8 mouse cellular contexts compared by ENCODE assay signal in genomic region chr11:11820737-11821136, GRCm38 (mm10). TPM values are rescaled to one million over a fixed set of nuclear protein-coding genes. Genes with fewer than 3 reads are reported as not detected.
DNase-seq lines count a peak whose midpoint lies in the region; ATAC-seq and TF ChIP-seq lines count a peak whose summit lies in the region.

No protein-coding gene starts in this region.

- no peaks in the 10 kb centered on the region for H3K27me3 ChIP-seq in lung, embryonic 15.5 days
- H3K27me3 ChIP-seq in embryonic facial prominence, embryonic 14.5 days (replicated peaks; ENCODE audit: control insufficient read depth, insufficient read depth, low read length), result no peaks in the 10 kb centered on the region
- peaks cover 10% of the 10 kb centered on the region for H3K27me3 ChIP-seq in liver, embryonic 12.5 days (replicated peaks)

- ATAC-seq in lung, embryonic 15.5 days (ENCODE audit: borderline replicate concordance, extremely low read depth, low FRiP score, low TSS enrichment), result no peak
- peak; percentile 17; the same call in 1 of the 2 replicates for ATAC-seq in embryonic facial prominence, embryonic 14.5 days (ENCODE audit: low read depth)
- ATAC-seq in liver, embryonic 12.5 days, result peak; percentile 1; the same call in 1 of the 2 replicates

- peaks cover 49% of the 10 kb centered on the region for H3K4me1 ChIP-seq in lung, embryonic 15.5 days
- H3K4me1 ChIP-seq in lung, adult 2 months (ENCODE audit: control insufficient read depth, insufficient read depth, low read length), result no peaks in the 10 kb centered on the region; the same call in 1 of the 2 replicates
- H3K4me1 ChIP-seq in embryonic facial prominence, embryonic 14.5 days (ENCODE audit: control insufficient read depth, insufficient read depth, low read length), result peaks cover 48% of the 10 kb centered on the region
- H3K4me1 ChIP-seq in liver, embryonic 12.5 days, result peaks cover 74% of the 10 kb centered on the region

- DNase-seq in lung, adult 2 months, result no peak
- DNase-seq in embryonic facial prominence, embryonic 14.5 days (ENCODE audit: low spot score), result peak; percentile 84
- peak; percentile 30 for DNase-seq in thymus, postnatal 25 days
- no peak for DNase-seq in spleen, postnatal 4 days (ENCODE audit: low spot score in 2 of 2)
- no peak for DNase-seq in adrenal gland, adult 8-10 months
- no peak for DNase-seq in layer of hippocampus, adult 9-11 months

- H3K36me3 ChIP-seq in lung, embryonic 15.5 days, result no peaks in the 10 kb centered on the region
- H3K36me3 ChIP-seq in embryonic facial prominence, embryonic 14.5 days (ENCODE audit: control insufficient read depth, insufficient read depth, low read length), result no peaks in the 10 kb centered on the region
- no peaks in the 10 kb centered on the region for H3K36me3 ChIP-seq in liver, embryonic 12.5 days

- no peak overlapping the region for H3K4me2 ChIP-seq in lung, embryonic 15.5 days
- no peak overlapping the region for H3K4me2 ChIP-seq in embryonic facial prominence, embryonic 14.5 days (ENCODE audit: low read depth, low read length)
- H3K4me2 ChIP-seq in liver, embryonic 12.5 days, result 0 out of 2 replicates have a peak overlapping the region, but pooled peaks have one; percentile 57

- WGBS in lung, embryonic 15.5 days, result 37% methylated on average over 3 of the region's 3 CpGs
- 53% methylated on average over 3 of the region's 3 CpGs for WGBS in lung, adult 2 months
- 32% methylated on average over 3 of the region's 3 CpGs for WGBS in embryonic facial prominence, embryonic 14.5 days
- WGBS in liver, embryonic 12.5 days (ENCODE audit: insufficient replicate concordance), result 36% methylated on average over 3 of the region's 3 CpGs

- no peak for TF ChIP-seq CTCF in lung, adult 2 months (IDR thresholded peaks at IDR 0.05; ENCODE audit: insufficient read depth, low read length)

- no peak overlapping the region for H3K4me3 ChIP-seq in lung, embryonic 15.5 days
- H3K4me3 ChIP-seq in lung, adult 2 months (replicated peaks; ENCODE audit: extremely low read depth, low read depth, low read length), result no peak overlapping the region
- H3K4me3 ChIP-seq in embryonic facial prominence, embryonic 14.5 days (ENCODE audit: low read depth, low read length), result no peak overlapping the region
- H3K4me3 ChIP-seq in liver, embryonic 12.5 days, result no peak overlapping the region

- no peaks in the 10 kb centered on the region for H3K9me3 ChIP-seq in lung, embryonic 15.5 days
- no peaks in the 10 kb centered on the region for H3K9me3 ChIP-seq in embryonic facial prominence, embryonic 14.5 days (ENCODE audit: control insufficient read depth, low read length)
- no peaks in the 10 kb centered on the region for H3K9me3 ChIP-seq in liver, embryonic 12.5 days (replicated peaks)

- no peak for TF ChIP-seq POLR2A in lung, adult 2 months (IDR thresholded peaks at IDR 0.05; ENCODE audit: borderline replicate concordance, extremely low read depth, low read depth, low read length)

- no peak overlapping the region for H3K9ac ChIP-seq in lung, embryonic 15.5 days
- H3K9ac ChIP-seq in embryonic facial prominence, embryonic 14.5 days (ENCODE audit: low read depth, low read length), result 0 out of 2 replicates have a peak overlapping the region, but pooled peaks have one; percentile 17
- H3K9ac ChIP-seq in liver, embryonic 12.5 days, result peak overlapping the region; percentile 45; the same call in 1 of the 2 replicates

- peak overlapping the region; percentile 92 for H3K27ac ChIP-seq in lung, embryonic 15.5 days
- peak overlapping the region; percentile 97 for H3K27ac ChIP-seq in embryonic facial prominence, embryonic 14.5 days (replicated peaks; ENCODE audit: low read depth, low read length)
- peak overlapping the region; percentile 89 for H3K27ac ChIP-seq in liver, embryonic 12.5 days

RNA-seq across cellular contexts. Expression of gene Fignl1, which starts 12.0 kb away (rescaled TPM):
- polyA plus RNA-seq in lung, embryonic 15.5 days (2015; fragmentation: Nextera tagmentation; extraction: Ambion mirVana), result 86.1 and 88.1 TPM in 2 replicates
- 0.17 and 0.47 TPM in 2 replicates for polyA plus RNA-seq in lung, adult 2 months (2012; rRNA removed)
- 45.5 and 55.6 TPM in 2 replicates for polyA plus RNA-seq in embryonic facial prominence, embryonic 14.5 days (2014; fragmentation: Nextera tagmentation; extraction: Ambion mirVana)
- 126 and 130 TPM in 2 replicates for polyA plus RNA-seq in liver, embryonic 12.5 days (2016; fragmentation: Nextera tagmentation; extraction: Ambion mirVana)
- total RNA-seq in adrenal gland, adult 8-10 months (2022), result 1 to 10 TPM; 1.3 to 2.8 (median 2.1) TPM

Comparison
In these comparisons a context has a peak if more than half of its experiments do, and no peak if none do; other contexts are left out.
1. RNA of gene Fignl1, which starts 12.0 kb away (polyA plus RNA-seq): 126 to 130 TPM in liver, embryonic 12.5 days, 86.1 to 88.1 TPM in lung, embryonic 15.5 days and 45.5 to 55.6 TPM in embryonic facial prominence, embryonic 14.5 days; 0.17 to 0.47 TPM in lung, adult 2 months; every median in the first group is over 10 times any median in the second.
2. DNase-seq: peak in embryonic facial prominence, embryonic 14.5 days (single experiment) and thymus, postnatal 25 days (single experiment); none in lung, adult 2 months (single experiment), spleen, postnatal 4 days (0 of 2), adrenal gland, adult 8-10 months (single experiment) and layer of hippocampus, adult 9-11 months (single experiment).
3. Peak in every context shown above with its lines, with median percentiles within 50 percentile points of each other: H3K27ac ChIP-seq.